Mouse (Mus musculus): ENCODE data around the gene Osbpl9.

Osbpl9 gene

GRCm38 (mm10) chr4:109201582-109202424, at the start of gene Osbpl9:
Osbpl9 (minus strand) TSS chr4:109202272.
- DNase-seq (ENCODE audit: low spot score in 2 of 2), result peak; percentile 97 to 98

GRCm38 (mm10) chr4:109251605-109252004, 49.5 kb upstream of the Osbpl9 start:
- no peak for DNase-seq (ENCODE audit: low spot score in 2 of 2)

GRCm38 (mm10) chr4:109245016-109245620, 43.0 kb upstream of the Osbpl9 start:
- no peak for DNase-seq (ENCODE audit: low spot score in 2 of 2)

- DNase-seq (ENCODE audit: low spot score in 2 of 2), result no peak
Measured at GRCm38 (mm10) chr4:109244506-109244905, 42.4 kb upstream of the Osbpl9 start.

- DNase-seq (ENCODE audit: low spot score in 2 of 2), result no peak
Measured at GRCm38 (mm10) chr4:109241934-109242333, 39.9 kb upstream of the Osbpl9 start.

GRCm38 (mm10) chr4:109241221-109241620, 39.1 kb upstream of the Osbpl9 start:
- DNase-seq (ENCODE audit: low spot score in 2 of 2), result no peak

GRCm38 (mm10) chr4:109238428-109239268, 36.6 kb upstream of the Osbpl9 start:
- peak in 1 of 2 experiments; percentile 22 for DNase-seq (ENCODE audit: low spot score in 2 of 2)

- no peak for DNase-seq (ENCODE audit: low spot score in 2 of 2)
Measured at GRCm38 (mm10) chr4:109236186-109236879, 34.3 kb upstream of the Osbpl9 start.

GRCm38 (mm10) chr4:109234806-109235350, 32.8 kb upstream of the Osbpl9 start:
- peak in 1 of 2 experiments; percentile 14 for DNase-seq (ENCODE audit: low spot score in 2 of 2)

- DNase-seq (ENCODE audit: low spot score in 2 of 2), result no peak
Measured at GRCm38 (mm10) chr4:109234185-109234584, 32.1 kb upstream of the Osbpl9 start, which contains the start of gene Calr4. Calr4 (plus strand) TSS chr4:109234485.

- no peak for DNase-seq (ENCODE audit: low spot score in 2 of 2)
Measured at GRCm38 (mm10) chr4:109229766-109230279, 27.8 kb upstream of the Osbpl9 start.

- DNase-seq (ENCODE audit: low spot score in 2 of 2), result no peak
Measured at GRCm38 (mm10) chr4:109226071-109226470, 24.0 kb upstream of the Osbpl9 start.

GRCm38 (mm10) chr4:109225606-109226005, 23.5 kb upstream of the Osbpl9 start:
- no peak for DNase-seq (ENCODE audit: low spot score in 2 of 2)

- peak; percentile 70 to 85 for DNase-seq (ENCODE audit: low spot score in 2 of 2)
Measured at GRCm38 (mm10) chr4:109224762-109225552, 22.9 kb upstream of the Osbpl9 start.

- no peak for DNase-seq (ENCODE audit: low spot score in 2 of 2)
Measured at GRCm38 (mm10) chr4:109222001-109222400, 19.9 kb upstream of the Osbpl9 start.

GRCm38 (mm10) chr4:109220441-109220940, 18.4 kb upstream of the Osbpl9 start:
- no peak for DNase-seq (ENCODE audit: low spot score in 2 of 2)

GRCm38 (mm10) chr4:109218008-109218407, 15.9 kb upstream of the Osbpl9 start:
- DNase-seq (ENCODE audit: low spot score in 2 of 2), result no peak

GRCm38 (mm10) chr4:109213986-109214385, 11.9 kb upstream of the Osbpl9 start:
- no peak for DNase-seq (ENCODE audit: low spot score in 2 of 2)

- DNase-seq (ENCODE audit: low spot score in 2 of 2), result no peak
Measured at GRCm38 (mm10) chr4:109210881-109211280, 8.8 kb upstream of the Osbpl9 start.

- DNase-seq (ENCODE audit: low spot score in 2 of 2), result no peak
Measured at GRCm38 (mm10) chr4:109210253-109210652, 8.2 kb upstream of the Osbpl9 start.

Measured in frontal cortex, postnatal 36 days (tissue).